Mouse (Mus musculus) forebrain, embryonic 14.5 days (tissue): ENCODE measurements around the gene Tas2r115. TPM values are rescaled to one million over a fixed set of nuclear protein-coding genes. Genes with fewer than 3 reads are reported as not detected.

ENCODE experiments used
- polyA plus RNA-seq: library from polyadenylated mRNA; unstranded; fragments of >200 nt; fragmentation: Nextera tagmentation; extraction: Ambion mirVana; gene quantifications from 2 replicates; pipeline ENCODE4 v1.2.1, GENCODE M21; 2014

The Tas2r115 gene
- polyA plus RNA-seq, 1 experiment from 2014 or later: not detected

Other genes with a start within 250 kb of the Tas2r115 start
- not detected in 2 replicates for gene Prh1, start 168.2 kb downstream of the Tas2r115 start, polyA plus RNA-seq
- not detected in 2 replicates for gene Prp2, start 142.1 kb downstream of the Tas2r115 start, polyA plus RNA-seq
- gene A630073D07Rik, start 86.5 kb downstream of the Tas2r115 start, polyA plus RNA-seq: not detected in 2 replicates
- not detected in 2 replicates for gene Tas2r120, start 81.1 kb downstream of the Tas2r115 start, polyA plus RNA-seq
- gene Tas2r121, start 37.0 kb downstream of the Tas2r115 start, polyA plus RNA-seq: not detected in 2 replicates
- gene Tas2r122, start 26.1 kb downstream of the Tas2r115 start, polyA plus RNA-seq: not detected in 2 replicates
- gene Tas2r124, start 16.7 kb upstream of the Tas2r115 start, polyA plus RNA-seq: not detected in 2 replicates
- not detected in 2 replicates for gene Tas2r102, start 24.1 kb upstream of the Tas2r115 start, polyA plus RNA-seq
- not detected in 2 replicates for gene Tas2r136, start 40.1 kb upstream of the Tas2r115 start, polyA plus RNA-seq
- gene Tas2r117, start 64.8 kb upstream of the Tas2r115 start, polyA plus RNA-seq: not detected in 2 replicates
- gene Tas2r123, start 109.1 kb upstream of the Tas2r115 start, polyA plus RNA-seq: not detected in 2 replicates
- not detected in 2 replicates for gene Tas2r116, start 117.4 kb upstream of the Tas2r115 start, polyA plus RNA-seq
- not detected in 2 replicates for gene Tas2r110, start 130.0 kb upstream of the Tas2r115 start, polyA plus RNA-seq
- gene Tas2r113, start 155.0 kb upstream of the Tas2r115 start, polyA plus RNA-seq: not detected in 2 replicates
- not detected in 2 replicates for gene Tas2r125, start 171.6 kb upstream of the Tas2r115 start, polyA plus RNA-seq
- not detected in 2 replicates for gene Tas2r129, start 213.1 kb upstream of the Tas2r115 start, polyA plus RNA-seq
- not detected in 2 replicates for gene Tas2r131, start 219.9 kb upstream of the Tas2r115 start, polyA plus RNA-seq
- not detected in 2 replicates for gene Tas2r109, start 242.9 kb upstream of the Tas2r115 start, polyA plus RNA-seq